Mouse (Mus musculus) cerebellum, postnatal 25 days (tissue): ENCODE data around the gene Ctrb1.

Source experiments
- DNase-seq, 2 experiments: peaks; one replicate each; pipeline ENCODE4 v3.0.0; 2021; ENCODE audit warnings: mixed read lengths in 2 of 2

Gene Ctrb1

DNA sequence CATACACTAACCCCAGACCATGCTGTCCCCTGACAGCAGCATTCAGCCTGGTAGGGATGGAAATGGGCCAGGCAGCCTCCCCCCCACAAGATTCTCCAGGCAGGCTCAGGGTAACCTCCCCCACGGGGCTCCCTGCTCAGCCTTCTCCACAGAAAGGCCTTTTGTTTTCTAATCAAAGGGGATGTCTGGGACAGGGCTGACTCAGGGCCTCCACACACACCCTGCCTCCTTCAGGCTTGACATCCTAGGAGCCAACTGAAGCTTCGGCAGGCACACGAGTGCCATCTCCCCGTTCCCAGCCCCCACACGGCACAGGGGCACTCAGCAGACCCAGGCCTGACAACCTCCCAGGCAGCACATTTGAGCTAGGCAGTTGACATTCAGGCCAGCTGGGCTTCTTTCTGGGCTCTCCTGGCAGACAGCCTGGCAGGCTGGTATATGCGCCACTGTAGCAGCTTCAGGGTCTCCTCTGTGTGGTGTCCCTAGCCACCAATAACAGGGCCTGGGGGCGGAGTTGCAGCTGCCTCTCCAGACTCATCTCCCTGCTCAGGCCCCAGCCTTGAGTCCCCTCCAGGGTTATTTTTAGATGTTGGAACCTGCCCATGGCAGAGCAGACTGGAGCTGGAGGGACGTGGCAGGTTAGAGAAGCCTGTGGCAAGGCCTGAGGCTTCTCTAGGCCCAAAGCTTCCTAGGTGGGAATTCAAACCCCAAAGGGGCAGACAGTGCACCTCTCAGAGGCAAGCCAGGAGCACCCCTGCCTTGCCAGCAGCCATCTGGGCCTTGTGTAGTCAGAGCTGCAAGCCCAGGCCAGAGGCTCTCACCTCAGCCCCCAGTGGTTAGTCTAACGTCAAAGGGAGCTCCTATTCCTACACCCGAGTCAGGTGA lies 26.0 kb upstream of the Ctrb1 start:
- peak; percentile 84 to 85 for DNase-seq

DNA sequence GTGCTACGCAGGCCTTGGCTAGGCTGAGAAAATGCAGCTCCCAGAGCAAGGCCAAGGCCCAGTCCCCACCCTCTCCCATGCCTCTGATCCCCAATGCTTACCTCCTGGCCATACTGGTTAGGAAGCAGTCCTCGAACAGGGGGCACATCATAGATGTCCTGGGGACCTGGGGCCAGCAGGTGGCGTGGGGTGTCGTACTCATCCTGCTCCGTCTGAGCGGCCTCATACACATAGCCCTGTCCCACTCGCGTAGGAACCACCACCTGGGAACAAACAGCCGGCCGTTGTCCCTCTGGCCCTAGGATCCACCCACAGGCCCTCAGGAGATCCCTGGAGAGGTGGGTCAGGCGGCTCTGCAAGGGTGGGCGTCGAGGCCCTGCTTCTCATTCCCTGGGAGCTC lies 24.7 kb upstream of the Ctrb1 start:
- peak; percentile 28 to 50 for DNase-seq

DNA sequence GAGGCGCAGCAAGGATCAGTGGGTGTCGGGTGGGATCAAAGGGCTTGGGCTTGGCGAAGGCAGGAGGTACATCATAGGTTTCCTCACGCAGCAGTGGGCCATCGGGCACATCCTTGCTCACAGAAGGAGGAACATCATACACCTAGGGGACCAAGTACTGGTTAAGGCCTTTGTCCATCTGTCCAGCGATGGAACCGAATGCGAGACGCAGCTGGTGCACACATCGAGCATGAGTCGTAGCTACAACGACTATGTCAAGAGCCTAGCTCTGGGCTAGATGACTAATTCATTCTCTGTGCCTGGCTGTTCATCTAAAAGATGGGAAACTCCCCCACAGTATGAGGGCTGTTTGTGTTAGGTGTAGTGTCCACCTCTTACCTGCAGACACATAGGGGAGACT lies 23.5 kb upstream of the Ctrb1 start:
- no peak for DNase-seq

DNA sequence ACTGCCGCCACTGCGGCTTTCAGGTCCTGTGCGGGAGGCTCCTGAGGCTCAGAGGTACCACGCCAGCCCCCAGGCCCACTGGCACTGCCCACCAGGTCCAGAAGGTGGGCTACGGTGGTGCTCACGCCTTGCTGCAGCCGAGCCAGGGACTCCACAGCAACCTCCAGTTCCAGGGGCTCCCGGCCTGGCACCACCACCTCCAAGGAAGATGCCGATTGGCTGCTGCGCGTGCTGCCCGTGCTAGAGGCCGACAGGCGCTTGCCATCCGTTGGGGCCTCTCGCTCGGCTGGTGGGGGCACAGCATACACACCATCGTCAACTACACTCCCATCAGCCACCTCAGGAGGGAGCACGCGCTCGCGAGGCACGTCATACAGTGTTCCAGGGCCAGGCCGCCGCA lies 23.0 kb upstream of the Ctrb1 start:
- DNase-seq, result peak; percentile 56 to 59

DNA sequence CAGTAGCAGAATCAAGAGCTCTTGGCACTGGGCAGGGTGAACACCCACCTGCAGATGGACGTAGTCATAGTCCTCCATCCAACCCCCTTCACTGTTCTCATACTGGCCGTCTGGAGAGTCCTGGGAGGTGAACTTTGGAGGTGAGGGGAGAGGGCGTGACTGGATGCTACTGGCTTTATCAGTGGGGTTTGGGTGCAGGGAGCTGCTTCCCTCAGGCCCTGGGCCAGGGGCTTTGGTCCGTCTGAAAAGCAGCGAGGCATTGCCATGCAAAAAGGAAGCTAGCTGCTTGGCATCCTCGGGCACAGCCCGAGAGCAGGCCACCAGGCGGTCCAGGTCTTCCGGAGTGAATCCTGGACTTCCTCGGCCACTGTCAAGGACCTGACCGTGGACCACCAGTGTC lies 22.5 kb upstream of the Ctrb1 start:
- DNase-seq, result peak; percentile 44 to 55

DNA sequence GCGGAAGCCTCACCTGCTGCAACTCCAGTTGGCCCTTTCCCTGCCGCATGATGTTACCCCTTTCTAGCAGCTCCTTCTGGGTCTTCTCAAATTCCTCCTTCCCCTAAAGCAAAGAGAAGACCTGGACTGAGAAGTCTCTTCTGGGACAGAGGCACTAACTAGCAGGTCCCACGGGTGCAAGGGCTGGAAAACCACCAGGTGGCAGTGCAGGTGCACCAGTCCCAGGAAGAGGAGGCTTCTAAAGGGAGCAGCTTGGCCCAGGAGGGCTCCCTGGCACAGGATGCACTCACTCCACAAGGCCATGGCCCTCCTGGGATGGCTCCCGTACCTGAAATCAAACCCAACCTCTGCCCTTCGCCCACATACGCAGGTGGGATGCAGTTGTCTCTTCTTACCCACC lies 21.8 kb upstream of the Ctrb1 start:
- DNase-seq, result peak; percentile 94 to 95

DNA sequence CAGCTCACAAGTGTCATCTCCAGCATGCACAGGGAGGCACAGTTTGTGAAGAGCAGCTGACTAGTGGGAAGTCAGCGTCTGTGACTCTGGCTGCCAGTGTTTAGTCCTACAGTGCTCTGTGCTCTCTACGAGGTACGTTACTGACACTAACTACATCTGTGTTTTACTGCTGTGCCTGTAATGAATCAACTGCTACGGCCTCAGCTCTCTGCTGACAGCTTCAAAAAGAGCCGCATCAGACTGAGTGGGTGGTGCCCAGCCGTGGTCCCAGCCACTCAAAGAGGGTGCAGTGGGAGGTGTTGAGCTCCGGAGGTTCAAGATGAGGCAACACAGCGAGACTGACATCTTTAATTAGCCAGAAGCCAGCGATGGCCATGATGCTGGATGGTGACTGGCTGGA lies 21.3 kb upstream of the Ctrb1 start:
- DNase-seq, result no peak

DNA sequence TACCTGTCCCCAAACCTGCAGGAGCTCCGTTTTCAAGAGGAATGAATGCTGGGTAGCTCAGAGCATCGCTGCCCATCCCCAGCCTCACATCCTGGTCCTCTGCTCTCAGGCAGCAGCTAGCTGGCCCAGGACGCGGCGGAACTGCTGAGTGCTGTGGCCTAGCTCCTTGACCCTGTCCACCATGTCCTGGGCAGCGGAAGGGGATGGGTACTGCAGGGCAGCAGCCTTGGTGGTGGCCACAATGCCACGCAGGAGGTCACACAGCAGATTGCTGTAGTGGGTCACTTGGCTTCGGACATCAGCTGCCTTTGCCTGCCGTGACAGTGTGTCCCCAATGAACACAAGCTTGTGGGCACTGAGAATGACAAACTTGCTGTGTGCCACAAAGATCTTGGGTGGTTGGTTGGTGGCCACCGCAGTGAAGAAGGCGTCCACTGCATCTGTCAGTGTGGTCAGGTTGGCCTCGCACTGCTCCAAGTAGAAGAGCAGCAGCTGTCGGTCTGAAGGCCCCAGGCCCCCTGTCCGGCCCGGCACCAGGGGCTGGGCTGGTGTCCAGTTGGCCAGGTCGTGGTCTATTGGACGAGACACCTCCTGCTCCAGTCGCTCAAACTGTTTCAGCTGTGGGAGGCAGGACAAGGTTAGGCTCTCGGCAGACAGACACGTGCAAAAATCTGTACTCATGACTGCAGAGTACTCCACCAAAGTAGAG lies 20.1 kb upstream of the Ctrb1 start:
- DNase-seq, result peak; percentile 30 to 46

DNA sequence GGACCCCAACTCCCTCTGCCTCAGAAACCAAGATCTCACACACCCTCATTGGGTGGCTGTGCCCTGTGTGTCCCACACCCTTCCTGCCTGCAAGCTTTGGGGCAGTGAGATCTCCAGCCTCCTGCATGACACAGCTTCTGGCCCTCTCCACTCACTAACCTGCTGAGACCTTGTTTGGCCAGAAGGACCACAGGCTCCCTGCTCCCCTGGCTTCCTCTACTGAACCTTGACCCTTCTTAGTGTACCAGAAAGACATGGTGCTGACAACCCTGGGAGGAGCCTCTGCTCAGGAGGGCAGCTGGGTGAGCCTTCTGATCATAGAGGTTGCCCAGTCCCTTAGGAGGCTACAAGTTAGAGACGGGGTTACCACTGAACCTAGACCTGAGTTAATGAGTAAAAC lies 18.4 kb upstream of the Ctrb1 start:
- no peak for DNase-seq

DNA sequence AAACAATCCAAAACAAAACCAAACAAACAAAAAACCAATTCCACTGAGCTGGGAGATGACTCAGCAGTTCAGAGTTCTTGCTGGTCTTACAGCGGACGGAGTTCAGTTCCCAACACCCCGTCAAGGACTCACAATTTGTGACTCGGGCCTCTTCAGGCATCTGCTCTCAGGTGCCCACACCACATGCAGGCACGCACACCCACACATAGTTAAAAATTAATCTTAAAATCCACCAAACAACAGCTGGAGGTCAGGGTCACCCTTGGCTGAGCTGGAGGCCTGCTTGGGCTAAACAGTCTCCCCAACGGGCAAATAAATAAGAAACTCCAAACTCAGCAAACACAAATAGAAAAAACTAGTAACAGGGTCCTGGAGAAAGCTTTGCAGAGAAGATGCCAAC lies 17.5 kb upstream of the Ctrb1 start:
- DNase-seq, result no peak

DNA sequence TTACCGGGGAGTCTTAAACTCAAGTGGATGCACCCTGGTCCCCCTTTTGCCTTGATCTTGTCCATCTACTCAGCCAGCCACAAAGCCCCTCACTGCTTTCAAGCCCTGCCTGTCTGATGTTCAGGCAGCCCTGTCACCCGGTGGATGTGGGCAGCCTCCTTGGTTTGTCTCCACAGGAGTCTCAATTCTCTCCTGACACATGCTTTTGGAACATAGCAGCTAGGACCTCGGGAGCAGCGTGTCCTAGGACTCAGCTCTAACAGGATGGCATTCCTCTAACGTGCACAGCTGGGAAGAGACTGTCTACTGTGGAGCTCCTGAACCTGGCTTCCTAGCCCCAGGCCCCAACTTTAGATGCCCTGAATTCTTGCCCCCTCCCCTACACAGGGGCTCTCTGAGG lies 14.9 kb upstream of the Ctrb1 start:
- DNase-seq, result no peak

DNA sequence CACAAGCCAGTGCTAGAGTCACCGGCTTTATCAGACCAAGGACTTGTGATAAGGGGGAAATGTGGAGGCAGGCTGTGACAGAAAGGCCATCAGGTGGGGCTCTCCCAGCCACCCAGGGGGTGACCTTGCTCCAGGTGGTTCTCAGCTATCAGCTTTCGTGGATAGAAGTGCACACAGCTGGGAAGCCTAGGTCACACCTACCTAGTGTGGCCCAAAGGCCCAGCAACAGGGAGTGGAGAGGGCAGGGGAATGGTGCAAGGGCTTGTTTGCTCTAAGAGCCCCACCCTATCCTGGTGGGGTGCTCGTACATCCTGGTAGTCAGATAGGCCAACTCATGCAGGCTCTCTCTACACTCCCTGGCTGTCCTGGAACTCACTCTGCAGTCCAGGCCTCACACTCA lies 14.4 kb upstream of the Ctrb1 start:
- DNase-seq, result no peak

DNA sequence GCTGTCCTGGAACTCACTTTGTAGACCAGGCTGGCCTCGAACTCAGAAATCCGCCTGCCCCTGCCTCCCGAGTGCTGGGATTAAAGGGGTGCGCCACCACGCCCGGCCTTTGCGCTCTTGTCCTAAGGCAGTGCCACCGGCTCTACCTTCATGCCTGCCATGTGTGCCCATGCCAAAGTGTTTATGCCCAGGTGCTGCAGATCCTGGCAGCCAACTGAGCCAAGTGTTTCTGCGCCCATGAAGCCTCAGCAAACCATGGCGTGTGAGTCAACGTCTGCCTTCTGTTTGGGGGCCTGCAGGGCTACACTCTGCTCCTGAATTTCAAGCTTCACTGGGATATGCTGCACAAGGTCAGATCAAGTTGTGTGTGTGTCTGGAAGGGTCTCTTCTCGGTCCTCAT lies 13.8 kb upstream of the Ctrb1 start:
- DNase-seq, result peak; percentile 56 to 70

DNA sequence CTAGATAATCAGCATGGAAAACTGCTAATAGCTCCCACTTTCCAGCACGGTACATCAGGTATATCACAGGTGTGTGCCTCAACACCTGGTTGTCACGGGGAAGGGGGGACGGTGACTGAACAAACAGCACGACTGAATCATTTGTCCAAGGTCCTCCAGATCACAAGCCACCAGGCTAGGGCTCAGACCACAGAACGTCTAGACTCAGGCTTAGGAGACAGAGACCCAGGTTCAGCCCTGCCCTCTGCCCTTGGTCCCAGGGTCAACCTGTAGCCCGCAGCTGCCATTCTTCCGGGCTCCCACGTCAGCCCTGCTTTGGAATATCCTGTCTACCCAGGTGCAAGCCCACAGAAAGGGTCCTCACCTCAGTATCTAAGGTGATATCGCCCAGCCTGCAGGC lies 10.6 kb upstream of the Ctrb1 start:
- no peak for DNase-seq

DNA sequence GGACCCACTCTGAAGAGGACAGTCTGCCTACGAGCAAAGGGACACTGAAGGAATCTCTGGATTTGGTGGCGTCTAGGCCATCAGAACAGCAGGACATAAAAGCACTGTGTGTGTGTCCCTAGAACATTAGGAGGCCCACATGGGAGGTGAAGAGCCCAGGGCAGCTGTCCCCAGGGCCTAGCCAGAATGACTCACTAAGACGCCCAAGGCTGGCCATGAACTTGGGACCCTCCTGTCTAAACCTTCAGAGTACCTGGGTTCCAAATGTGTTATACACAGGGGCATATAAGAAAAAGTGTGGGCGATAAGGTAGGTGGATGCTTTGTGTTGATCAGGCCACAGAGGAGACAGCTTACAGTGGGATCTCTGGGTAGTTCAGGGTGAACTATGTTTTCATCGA lies 9.9 kb upstream of the Ctrb1 start:
- no peak for DNase-seq

DNA sequence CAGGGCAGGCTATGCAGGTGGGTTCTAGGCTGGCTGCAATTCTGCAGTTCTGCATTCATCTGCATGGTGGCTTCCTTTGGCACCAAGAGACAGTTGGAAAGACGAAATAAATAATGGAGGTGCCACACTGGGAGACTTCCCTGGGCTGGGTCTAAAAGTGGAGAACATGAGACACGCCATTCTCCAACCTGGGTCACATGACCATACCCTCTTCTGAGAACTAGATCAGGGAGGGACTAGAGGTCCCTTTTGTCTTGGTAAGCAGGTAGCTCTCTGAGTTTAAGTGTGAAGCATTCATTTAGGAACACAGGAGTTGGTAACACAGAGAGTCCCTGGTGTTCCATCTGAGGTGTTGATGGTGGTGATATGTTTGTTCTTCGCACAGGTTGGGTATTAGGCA lies 9.4 kb upstream of the Ctrb1 start:
- no peak for DNase-seq

DNA sequence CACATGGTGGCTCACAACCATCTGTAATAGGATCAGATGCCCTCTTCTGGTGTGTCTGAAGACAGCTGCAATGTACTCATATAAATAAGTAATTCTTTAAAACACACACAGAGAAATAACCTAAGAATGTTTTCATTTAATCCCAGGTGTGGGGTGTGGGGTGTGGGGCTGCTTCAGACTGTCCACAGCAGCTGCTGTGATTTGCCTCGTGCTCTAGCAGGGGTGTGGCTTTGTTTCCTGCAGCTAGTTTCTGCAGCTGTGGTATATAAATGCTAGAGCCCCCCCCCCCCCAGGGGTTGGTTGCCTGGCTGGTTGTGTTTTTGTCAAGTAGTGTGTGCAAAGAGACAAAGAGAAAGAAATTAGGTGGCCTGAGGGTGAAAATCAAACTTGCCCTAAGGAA lies 8.2 kb upstream of the Ctrb1 start:
- DNase-seq, result no peak

DNA sequence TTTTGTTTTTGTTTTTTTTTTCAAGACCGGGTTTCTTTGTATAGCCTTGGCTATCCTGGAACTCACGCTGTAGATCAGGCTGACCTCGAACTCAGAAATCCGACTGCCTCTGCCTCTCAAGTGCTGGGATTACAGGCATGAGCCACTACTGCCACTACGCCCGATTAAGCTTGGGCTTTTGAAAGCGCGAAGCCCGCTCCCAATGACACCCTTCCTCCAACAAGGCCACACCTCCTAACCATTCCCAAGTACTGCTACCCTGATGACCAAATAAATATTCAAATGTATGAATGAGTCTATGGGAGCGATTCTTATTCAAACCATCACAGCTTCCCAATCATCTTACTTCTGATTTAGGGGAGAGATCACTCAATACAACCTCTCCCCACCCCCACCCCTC lies 6.8 kb upstream of the Ctrb1 start:
- no peak for DNase-seq

DNA sequence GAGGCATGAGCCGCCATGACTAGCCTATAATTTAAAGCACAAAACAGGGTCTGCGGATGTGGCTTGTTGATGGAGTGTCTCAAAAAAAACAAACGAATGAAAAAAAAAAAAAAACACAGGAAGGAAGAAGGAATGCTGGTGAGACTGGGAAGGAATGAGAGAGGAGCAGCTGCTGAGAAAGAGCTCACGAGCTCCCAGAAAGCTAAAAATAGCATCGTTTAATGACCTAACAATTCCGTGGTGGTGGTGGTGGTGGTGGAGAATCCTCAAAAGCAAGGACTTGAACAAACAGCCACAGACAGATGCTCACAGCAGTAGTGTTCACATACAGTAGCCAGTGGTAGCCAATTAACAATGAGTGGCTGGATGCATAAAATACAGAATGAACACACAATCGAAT lies 4.6 kb upstream of the Ctrb1 start:
- no peak for DNase-seq

DNA sequence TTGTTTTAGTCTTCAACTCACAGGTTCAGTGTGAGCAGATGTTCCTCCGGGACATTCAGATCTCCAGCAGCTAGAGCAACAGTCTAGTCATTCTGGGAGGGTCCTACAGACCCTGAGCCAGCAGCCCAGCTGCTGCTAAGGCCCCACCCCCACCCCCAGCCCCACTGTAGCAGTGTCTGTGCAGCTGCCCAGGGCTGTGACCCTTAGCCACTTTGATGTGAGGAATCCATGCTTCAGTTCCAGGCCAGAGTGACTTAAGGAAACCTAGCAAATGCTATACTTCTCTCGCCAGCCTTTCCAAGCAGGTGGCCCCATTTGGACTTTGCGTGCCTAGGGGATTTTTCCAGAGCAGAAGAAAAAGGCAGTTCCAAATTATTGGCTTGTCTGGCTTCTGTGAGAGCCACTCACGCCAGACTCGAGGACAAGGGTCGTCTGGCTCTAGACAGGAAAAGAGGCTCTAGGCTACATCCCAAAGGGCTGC lies 2.5 kb upstream of the Ctrb1 start:
- DNase-seq, result no peak

DNA sequence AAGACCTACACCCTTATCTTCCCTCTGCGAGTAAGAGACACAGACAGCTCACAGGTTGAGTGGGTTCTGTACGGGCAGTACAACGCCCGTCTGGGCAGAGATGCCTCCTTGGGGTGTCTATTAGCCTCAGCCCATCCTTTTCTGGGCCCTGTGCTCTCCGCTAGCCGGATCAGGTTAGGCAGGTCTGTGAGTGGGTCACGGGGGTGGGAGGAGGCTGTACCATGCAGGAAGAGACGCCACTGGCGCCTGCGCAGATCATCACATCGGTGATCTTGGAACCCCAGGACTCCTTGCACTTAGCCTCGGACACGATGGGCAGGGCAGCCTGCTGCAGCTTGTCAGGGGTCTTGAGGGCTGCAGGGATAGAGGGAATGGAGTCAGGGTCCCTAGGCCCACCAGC lies 3.9 kb downstream of the Ctrb1 start:
- no peak for DNase-seq

DNA sequence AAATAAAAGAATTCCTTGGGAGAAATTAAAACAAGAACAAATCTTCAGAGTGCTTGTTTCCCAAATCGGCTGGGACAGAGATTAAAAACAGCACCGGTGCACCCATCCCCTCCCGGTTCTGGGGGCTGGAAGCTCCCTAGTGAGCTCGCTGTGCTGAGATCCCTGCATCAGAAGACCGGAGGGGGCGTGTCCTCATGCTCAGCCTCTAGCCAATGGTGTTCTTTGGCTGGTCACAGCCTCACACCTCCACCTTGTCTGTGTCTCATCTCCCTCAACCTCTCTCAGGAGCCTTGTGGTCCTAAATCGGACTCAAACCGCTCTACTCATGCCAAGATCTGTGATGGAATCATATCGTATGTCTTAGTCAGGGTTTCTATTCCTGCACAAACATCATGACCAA lies 8.3 kb downstream of the Ctrb1 start:
- DNase-seq, result no peak

DNA sequence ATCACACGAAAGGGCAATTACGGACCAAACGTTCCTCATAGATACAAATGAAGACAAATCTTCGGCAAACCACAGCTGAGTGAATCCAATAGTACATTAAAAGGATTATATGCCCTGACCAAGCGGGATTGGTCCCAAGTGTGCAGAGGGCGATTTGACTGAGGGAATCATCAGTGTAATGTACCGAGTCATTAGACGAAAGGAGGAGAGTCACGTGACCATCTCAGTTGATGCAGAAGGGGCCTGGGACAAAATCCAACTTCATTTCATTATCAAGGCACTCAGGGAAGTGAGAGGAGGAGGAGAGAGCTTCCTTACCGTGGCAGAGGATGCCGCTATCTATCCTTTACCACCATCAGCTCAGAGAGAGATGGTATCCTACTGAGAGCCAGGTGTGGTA lies 9.7 kb downstream of the Ctrb1 start:
- DNase-seq, result no peak

DNA sequence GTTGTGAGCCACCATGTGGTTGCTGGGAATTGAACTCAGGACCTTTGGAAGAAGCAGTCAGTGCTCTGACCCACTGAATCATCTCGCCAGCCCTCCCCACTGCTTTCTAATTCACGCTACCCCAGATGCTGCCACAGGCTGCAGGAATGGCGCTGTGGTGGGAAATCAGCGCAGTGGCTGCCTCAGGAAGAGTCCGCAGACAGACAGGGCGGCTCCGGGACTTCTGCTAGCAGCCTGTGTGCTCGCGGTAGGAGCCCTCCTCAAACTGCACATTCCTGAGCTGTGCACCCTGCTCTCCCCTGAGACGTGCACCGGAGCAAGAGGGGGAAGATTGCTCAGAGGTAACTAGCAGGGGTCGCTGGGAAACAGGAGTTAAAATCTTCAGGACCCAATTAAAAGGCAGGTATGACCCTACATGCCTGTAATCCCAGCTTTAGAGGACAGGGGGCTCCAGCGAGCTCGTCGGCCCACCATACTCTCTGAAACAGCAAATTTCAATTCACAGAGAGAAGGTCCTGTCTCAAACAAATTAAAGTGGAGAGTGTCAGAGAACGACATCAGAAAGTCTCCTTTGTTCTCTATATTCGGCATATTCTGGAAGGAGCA lies 10.3 kb downstream of the Ctrb1 start:
- DNase-seq, result no peak
